Mouse (Mus musculus) bone marrow macrophage, adult 2 months (primary cell): Measurements from ENCODE around the gene Pde1a.

Experiments
- CTCF ChIP-seq: IDR thresholded peaks from 2 replicates; pipeline ENCODE4 v1.5.1; 2012; ENCODE audit warnings: low read depth, mild to moderate bottlenecking, low read length, moderate library complexity
- POLR2A ChIP-seq: IDR thresholded peaks from 2 replicates; pipeline ENCODE4 v1.6.1; 2012; ENCODE audit warnings: mild to moderate bottlenecking, low read depth, low read length, borderline replicate concordance

- TF ChIP-seq POLR2A (no peak), CTCF (no peak)
Measured at GRCm38 (mm10) chr2:79975947-79976346, 153.3 kb downstream of the Pde1a start.
